Mouse (Mus musculus) left cerebral cortex, adult 11 months (tissue): ENCODE data around the gene Sohlh1.

Experiments
- DNase-seq: peaks from one replicate; pipeline ENCODE4 v3.0.0; 2022; ENCODE audit warnings: low spot score

Sohlh1 gene

DNA sequence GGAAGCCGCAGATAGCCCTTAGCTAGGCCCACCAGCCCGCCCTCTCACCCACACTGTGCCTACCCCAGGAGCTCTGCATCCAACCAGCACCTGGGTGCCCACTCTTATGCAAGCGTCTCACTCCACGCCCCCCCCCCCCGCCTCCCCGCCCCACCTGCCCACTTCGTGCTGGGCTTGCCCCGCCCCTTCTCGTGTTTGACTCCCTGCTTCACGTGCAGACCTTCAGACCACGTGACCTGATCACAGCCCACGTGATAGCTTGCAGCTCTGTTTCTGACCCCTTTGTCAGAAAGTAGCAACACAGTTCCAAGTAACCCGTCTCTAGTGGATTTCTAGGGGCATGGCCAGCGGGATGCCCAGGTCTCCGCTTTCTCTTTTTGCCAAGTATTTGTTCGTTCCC, at the start of gene Sohlh1:
Gene Sohlh1, minus strand, starts transcription at position 23 of the 400 bp plus-strand sequence.
- DNase-seq = no peak

DNA sequence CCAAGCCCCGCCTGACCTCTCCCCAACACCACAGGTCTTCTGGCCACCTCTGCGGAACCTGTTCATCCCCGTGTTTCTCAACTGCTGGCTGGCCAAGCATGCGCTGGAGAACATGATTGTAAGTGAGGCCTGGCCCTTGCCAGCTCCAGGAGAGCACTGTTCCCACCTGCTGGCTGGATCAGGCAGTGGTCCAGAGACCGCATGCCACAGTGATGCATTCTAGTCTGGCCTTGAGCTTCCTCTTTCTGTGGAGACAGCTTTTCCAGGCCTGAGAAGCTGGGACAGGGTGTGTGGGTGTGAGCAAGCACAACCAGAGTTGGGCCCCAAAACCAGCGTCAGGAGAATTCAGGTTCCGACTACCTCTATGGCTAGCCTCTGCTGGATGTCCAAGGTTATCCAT, 45.4 kb upstream of the Sohlh1 start:
- no peak for DNase-seq

DNA sequence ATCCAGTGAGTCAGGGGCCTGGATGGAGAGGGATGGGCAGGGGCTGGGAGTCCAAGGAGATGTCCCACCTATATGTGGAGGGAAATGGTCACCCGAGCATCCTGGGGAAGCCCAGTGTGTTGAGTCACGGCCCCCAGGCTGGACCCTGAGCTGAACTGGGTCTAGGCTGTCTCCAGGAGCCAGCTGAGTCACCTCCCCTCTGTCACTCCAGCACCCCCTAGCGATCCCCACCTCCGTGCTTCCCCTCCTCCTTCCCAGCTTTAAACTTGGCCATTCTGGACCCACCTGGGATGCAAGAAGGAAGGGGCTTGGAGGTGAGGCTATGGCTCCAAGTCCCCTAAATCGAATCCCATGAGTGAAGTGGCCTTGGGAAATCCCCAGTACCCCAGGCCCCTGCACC, 41.1 kb upstream of the Sohlh1 start:
- no peak for DNase-seq

DNA sequence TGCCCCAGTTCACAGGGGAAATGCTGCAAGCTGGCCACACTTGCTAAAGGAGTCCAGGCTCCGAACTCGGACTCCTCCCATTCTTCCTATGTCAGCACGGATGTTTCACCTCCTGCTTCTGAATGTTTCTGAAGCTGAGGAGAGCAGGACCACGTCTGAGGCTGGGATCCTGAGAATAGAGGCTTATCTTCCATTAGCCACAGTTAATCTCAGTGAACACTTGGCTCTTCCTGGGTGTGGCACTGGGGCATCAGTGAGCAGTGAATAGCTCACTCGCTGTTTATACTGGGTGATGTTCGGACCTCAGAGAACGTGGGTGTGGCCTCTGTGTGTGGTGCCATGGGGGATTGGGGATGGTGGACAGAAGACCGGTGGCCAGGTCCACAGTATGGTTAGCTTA, 40.2 kb upstream of the Sohlh1 start:
- no peak for DNase-seq

DNA sequence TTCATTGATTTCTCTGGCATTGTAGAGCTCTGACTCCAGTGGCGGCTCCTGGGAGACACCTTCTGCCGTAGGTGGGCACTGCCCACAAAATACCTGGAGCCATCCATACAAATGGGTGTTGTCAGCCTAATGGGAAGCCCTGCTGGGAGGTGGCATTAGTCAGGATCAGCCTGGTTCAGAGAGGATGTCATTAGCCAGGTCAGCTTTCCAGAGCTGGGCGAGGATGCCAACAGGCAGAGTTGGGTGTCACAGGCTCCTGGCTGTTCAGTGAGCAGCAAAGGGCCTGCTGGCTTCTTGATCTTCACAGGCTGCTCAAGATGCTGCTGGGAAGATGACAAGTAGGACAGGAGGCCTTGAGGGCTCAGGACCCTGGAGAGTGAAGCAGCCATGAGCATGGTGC, 37.7 kb upstream of the Sohlh1 start:
- no peak for DNase-seq

DNA sequence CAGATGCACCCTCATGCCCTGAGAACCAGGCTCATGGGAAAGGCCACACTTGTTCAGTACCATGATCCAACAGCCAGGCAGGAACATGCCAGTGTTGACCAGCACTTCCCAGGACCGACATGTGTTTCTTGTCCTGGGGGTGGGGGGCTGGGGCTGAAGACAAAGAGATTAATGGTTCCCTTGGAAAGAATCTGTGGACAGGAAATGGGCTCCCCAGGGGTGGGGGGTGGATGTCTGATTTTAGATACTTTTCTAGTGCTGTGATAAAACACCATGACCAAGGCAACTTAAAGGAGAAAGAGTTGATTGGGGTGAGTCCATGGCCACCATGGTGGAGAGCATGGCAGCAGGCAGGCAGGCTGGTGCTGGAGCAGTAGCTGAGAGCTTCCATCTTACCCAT, 35.2 kb upstream of the Sohlh1 start:
- DNase-seq = no peak

DNA sequence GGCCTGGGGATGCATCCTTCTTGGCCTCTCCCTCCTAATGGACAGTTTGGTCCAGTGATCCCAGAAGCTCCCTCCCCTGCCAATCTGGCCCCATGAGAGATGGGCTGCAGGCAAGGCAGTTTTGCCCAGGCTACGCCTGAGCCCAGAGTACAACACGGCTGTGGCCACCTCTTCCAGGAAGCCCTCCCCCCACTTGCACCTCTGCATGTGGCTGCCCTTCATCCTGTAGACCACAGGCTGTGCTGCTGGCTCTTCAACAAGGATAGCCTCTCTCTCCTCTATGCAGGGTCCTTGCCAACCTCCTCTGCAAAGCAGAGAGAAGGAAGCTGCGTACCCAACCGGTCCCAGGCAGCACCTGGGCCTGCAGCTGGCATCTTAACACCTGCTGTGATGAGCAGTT, 32.0 kb upstream of the Sohlh1 start:
- no peak for DNase-seq

DNA sequence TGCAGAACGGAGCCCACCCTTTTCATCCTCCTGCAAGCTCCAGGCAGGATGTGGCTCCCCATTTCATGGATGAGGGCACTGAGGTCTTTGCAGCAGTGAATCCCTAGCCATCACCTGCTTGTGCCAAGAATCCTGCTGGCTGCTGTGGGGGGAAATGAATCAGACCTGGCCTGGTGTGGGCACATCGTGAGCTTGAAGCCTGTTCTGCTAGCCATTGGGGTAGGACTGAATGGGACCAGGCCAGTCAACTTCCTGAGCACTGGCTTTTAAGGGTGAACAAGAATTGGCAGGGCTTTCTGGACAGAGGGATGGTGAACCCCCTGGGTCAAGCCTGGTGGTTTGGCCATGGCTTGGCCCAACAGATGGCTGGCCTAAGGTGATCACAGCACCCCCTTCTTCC, 31.5 kb upstream of the Sohlh1 start:
- no peak for DNase-seq

DNA sequence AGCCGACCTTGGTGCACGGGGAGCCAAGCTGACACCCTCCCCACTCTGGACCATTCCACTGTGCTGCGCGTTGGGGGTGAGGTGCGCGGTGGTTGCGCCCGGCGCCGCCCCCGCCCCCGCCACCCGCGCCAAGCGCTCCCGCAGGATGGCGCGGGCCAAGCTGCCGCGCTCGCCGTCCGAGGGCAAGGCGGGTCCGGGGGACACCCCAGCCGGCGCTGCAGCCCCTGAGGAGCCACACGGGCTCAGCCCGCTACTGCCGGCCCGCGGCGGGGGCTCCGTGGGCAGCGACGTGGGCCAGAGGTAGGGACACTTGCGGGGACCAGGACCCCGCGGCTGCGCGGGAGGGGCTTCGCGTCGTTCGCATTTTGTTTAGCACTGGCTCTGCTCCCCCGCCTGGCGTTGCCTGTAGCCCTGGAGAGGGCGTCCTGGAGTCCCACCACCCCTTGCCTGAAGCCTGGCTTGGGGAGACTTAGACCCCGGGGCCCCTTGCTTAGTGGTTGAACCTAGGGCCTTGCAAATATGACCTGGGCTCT, 30.8 kb upstream of the Sohlh1 start:
- DNase-seq = no peak

GRCm38 (mm10) chr2:25877250-25877735, 30.2 kb upstream of the Sohlh1 start:
- DNase-seq = no peak

DNA sequence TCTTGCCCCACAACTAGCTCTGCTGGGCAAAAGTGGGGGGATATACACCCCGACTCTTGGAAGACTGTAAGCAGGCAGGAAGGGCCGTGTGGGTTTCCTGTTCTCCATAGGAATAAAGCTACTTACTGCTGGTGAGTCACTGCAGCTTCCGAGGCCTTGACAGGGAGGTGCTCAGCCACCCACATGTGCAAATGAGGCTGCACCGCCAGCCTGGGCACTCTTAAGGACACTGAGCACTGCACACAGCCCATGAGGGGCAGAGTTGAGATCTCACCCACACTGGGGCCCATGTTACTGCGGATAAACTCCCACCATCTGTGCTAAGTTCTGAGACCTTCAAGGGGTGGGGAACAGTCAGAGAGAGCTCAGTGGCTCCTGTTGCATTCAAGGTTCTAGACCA, 19.6 kb upstream of the Sohlh1 start:
- no peak for DNase-seq

- DNase-seq = no peak
These were observed 18.4 kb upstream of the Sohlh1 start for GRCm38 (mm10) chr2:25865412-25865811.

GRCm38 (mm10) chr2:25864230-25864629, 17.2 kb upstream of the Sohlh1 start:
- no peak for DNase-seq

- no peak for DNase-seq
These were observed 16.5 kb upstream of the Sohlh1 start, which contains the start of gene Kcnt1 for GRCm38 (mm10) chr2:25863337-25864131. Gene Kcnt1 (plus strand): TSS chr2:25863734.

- no peak for DNase-seq
These were observed 15.7 kb upstream of the Sohlh1 start for GRCm38 (mm10) chr2:25862696-25863270.

DNA sequence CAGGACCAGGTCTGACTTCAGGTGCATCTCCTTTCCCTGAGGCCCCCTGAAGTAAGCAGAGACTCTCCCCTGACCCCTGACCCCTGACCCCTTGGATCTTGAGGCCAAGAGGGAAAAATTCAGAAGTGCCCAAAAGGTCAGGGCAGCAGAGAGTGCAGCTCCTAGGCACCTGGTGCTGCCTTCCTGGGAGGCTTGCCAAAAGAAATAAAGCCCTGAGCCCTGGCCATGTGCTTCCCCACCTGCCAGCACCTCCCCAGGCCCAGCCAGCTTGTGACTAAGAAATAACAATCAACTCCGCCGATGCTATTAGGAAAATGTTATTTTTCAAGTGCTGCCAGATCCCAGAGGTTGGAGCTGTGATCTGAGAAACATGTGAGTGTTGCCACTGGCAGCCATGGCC, 15.0 kb upstream of the Sohlh1 start:
- no peak for DNase-seq

DNA sequence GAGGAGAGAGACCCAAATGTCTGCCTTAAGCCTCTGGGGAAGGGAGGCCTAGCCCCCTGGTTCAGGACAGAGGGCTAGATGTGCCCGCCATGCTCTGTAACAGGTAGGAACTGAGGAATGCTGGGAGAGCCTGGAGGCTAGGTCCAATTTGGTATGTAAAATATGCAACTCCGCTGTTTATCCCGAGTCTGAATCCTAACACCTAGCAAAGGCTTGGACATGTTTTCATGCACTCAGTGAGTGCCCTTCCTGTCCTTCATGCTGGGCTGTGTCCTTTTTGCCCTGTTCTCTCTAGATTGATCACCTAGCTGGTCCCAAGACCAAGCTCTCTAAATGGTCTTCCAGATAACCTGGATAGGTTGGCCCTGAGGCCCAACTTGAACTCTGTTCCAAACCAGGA, 12.8 kb upstream of the Sohlh1 start:
- no peak for DNase-seq

- DNase-seq = no peak
These were observed 7.0 kb upstream of the Sohlh1 start for GRCm38 (mm10) chr2:25853998-25854397.

DNA sequence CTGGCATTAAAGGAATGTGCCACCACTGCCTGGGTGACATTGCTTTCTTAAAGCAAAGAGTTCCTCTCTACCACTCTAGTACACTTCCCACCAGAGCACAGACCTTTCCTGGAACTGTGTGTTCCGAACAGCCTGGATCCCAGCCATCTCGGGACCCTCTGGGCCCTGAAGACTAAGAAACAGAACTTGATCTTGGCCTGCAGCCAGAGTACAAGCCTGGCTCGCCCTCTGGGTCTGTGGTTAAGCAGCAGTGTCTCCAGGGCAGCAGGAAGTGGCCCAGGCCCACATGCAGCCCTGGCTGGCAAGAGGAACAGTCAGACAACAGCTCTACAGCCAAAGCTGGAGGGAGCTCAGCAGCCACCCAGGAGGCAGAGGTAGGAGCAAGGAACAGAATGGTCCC, 5.6 kb upstream of the Sohlh1 start:
- no peak for DNase-seq

- no peak for DNase-seq
These were observed 3.3 kb upstream of the Sohlh1 start for GRCm38 (mm10) chr2:25850330-25850729.

DNA sequence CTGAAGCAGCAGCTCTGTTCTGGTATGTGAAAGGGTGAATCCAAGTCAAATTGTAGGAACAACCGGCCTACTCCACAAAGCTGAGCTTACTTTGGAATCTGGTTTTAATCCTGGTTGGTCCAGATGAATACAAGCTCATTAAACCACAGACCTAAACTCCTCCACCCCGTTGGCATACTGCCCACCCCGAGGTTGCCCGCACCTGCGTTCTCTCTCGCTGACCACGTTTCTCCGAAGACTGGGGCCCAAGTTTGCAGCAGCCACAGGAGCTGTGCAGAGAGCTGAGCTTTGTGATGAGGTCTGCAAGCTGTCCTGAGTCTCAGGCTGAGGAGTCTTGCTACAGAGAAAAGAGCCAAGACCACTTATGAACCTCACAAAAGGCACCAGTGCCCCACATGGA, 532 bp downstream of the Sohlh1 start:
- no peak for DNase-seq

DNA sequence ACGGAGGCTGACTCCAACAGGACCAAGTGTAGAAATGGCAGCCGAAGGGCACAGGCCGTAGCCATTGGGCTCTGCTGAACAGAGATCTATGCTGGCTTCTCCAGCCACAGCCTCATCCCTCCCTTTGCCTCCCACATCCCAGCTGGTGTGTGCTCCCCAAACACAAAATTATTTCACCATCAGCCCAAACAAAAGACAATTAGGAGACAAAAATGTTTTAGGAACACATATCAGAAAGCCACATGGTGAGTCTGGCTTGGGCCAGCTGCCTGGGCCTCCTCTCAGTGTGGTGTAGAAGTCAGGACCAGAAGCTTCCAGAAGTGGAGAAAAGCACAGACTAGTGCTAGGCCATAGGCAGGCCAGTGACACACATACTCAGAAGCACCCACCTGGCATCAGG, 3.0 kb downstream of the Sohlh1 start:
- DNase-seq = no peak

DNA sequence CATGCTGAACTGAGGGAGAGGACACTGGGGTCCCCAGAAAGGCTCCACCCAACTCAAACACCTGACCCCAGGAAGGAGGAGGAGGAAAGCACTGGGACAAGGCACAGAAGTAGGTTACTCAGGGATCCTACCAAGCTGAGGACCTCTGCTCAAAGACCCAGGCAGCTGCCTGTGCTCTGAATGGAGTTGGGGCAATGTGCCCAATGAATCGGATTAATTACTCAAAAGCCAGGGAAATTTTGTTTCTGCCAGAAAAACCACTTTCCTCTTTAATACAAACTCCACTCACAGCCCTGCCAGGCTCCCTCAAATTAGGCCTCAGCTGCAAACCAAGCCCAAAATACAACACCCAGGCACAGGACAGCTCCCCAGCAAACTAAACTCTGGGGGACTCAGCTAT, 4.3 kb downstream of the Sohlh1 start:
- DNase-seq = no peak

- DNase-seq = no peak
These were observed 4.9 kb downstream of the Sohlh1 start for GRCm38 (mm10) chr2:25842161-25842560.
